Mouse (Mus musculus): ENCODE results near the gene Pccb. TPM values are rescaled to one million over a fixed set of nuclear protein-coding genes. Genes with fewer than 3 reads are reported as not detected.

Pccb gene
- 13.9 to 16.7 TPM (median 15.5 TPM) in 4 replicates for total RNA-seq (2023)

DNA sequence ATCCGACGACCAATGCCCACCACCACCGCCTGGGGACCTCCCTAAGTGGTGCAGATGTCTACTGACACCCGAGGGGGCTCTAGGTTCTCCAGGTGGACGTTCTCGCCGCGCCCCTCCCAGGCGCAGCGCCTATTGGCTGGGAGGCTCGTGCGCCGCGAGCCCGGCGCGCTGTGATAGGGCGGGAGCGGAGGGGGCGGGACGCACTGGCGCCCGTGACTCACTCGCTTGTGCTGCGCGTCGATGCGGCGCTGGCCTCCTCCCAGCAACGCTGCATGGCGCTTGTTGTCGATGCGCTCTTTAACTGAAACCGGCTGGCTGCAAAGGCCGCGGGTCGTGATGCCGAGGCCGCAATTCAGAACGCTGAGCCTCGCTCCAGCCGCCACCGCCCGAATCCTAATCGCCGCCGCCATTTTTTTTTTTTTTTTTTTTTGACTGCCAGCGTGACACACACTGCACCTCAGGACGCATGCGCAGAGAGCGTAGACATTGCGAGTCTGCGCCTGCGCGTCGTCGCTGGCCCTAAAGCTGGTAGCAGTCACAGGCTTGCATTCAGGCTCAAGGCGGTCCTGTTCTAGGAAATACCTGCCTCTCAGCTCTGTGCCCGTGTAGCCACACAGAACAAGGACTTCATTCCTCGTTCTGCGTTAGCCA, at the start of gene Pccb:
Gene Pccb, minus strand, starts transcription at position 451 of the 651 bp plus-strand sequence.

DNA sequence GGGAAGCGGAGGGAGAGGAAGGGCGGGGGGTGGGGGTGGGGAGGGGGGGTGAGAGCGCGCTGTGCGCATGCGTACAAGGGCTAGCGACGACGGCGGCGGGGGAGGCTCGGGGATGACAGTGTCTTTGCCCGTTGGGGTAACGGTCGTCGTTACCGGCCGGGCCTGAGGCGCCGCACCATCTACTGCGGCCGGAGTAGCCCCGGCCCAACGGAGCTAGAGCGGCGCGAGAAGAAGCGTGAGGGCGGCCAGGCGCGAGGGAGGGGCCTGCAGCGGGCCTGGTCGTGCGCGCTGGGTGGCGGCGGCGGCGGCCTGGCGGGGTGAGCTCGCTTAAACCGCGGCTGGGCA, 39.3 kb upstream of the Pccb start, which contains the start of gene Msl2:
Gene Msl2, plus strand, starts transcription at position 115 of the 345 bp plus-strand sequence.

Other genes with a start within 250 kb of the Pccb start
- gene Msl2, start 39.2 kb upstream of the Pccb start, total RNA-seq (2023) = 123 to 132 TPM (median 130 TPM) in 4 replicates
- gene Ppp2r3a, start 216.9 kb upstream of the Pccb start, total RNA-seq (2023) = 2.0 to 4.4 TPM (median 2.6 TPM) in 4 replicates

Data from B cell, adult 62 days (primary cell).